ENCODE assay signal across 18 mouse cellular contexts in the genomic region with DNA sequence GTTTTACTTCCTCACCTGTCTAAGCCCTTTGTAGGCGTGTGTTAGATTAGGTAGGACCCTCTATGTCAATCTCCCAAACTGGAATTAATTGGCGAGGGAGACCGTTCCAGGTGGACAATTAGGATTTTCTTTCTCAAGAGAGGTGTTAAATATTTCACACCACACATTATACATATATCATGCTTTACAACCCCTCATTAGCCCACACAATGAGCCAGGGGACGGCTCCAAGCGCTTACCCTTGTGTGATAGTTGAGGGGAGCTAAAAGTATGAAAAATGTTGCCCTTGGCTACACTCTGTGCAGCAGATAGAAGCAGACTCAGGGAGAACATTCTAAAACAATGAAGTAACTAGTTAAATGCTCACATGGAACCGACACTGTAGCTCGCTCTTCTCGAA.
"Had no signal": no experiment of that assay in that cellular context is flagged by ENCODE, and none has a peak within 500 bp of the region (broad histone marks: within the 10 kb centered on the region; RNA-seq: fewer than 3 reads in every experiment).

No protein-coding gene starts in this region.

- H3K9ac ChIP-seq: lung, embryonic 14.5 days; midbrain, embryonic 12.5 days; neural tube, embryonic 13.5 days; neural tube, embryonic 15.5 days had no signal

- H3K4me3 ChIP-seq: midbrain, embryonic 12.5 days; myocyte; neural tube, embryonic 13.5 days; neural tube, embryonic 15.5 days had no signal

- H3K4me2 ChIP-seq: lung, embryonic 14.5 days; midbrain, embryonic 12.5 days; neural tube, embryonic 13.5 days; neural tube, embryonic 15.5 days had no signal

- H3K27me3 ChIP-seq: midbrain, embryonic 12.5 days; neural tube, embryonic 13.5 days; neural tube, embryonic 15.5 days had no signal

- H3K27ac ChIP-seq: midbrain, embryonic 12.5 days; neural tube, embryonic 13.5 days; neural tube, embryonic 15.5 days had no signal

- H3K4me1 ChIP-seq: midbrain, embryonic 12.5 days; neural tube, embryonic 13.5 days; neural tube, embryonic 15.5 days had no signal

- DNase-seq: lung, adult 18-20 months; lung, embryonic 14.5 days; lung, postnatal 10 days; lung, postnatal 4 days; midbrain, embryonic 14.5 days; retina, postnatal 1 day; right cerebral cortex, adult 18-20 months; right cerebral cortex, postnatal 25 days; right cerebral cortex, postnatal 4 days; spleen, adult 18-20 months; thymus, adult 18-20 months; thymus, postnatal 25 days; thymus, postnatal 4 days had no signal

- H3K36me3 ChIP-seq: midbrain, embryonic 12.5 days; neural tube, embryonic 13.5 days; neural tube, embryonic 15.5 days had no signal

- H3K9me3 ChIP-seq: midbrain, embryonic 12.5 days; neural tube, embryonic 13.5 days; neural tube, embryonic 15.5 days had no signal

- ATAC-seq: midbrain, embryonic 16.5 days had no signal
